Mouse (Mus musculus) liver, embryonic 16.5 days (tissue): ENCODE data around the gene Calhm2. TPM values are rescaled to one million over a fixed set of nuclear protein-coding genes. Genes with fewer than 3 reads are reported as not detected.

ENCODE experiments used
- ATAC-seq: fragments of 200-750 bp; cut with Nextera tagmentation; 2 replicates; pipeline ENCODE4 v1.8.0; 2017; ENCODE audit warnings: low read depth, mild to moderate bottlenecking, moderate number of reproducible peaks, moderate library complexity
- H3K27ac ChIP-seq: fragments of 300-500 bp; sonication (generic); 2 replicates; pipeline ENCODE4 v1.5.1; 2014; ENCODE audit warnings: mild to moderate bottlenecking, low read length
- H3K27me3 ChIP-seq: fragments of 300-500 bp; sonication (generic); 2 replicates; pipeline ENCODE4 v1.6.1; 2014; ENCODE audit warnings: low read depth, low read length, mixed read lengths; ENCODE audit not compliant: control insufficient read depth, insufficient read depth
- H3K36me3 ChIP-seq: fragments of 300-500 bp; sonication (generic); 2 replicates; pipeline ENCODE4 v1.6.1; 2014; ENCODE audit warnings: mild to moderate bottlenecking; ENCODE audit not compliant: control insufficient read depth, insufficient read depth
- H3K4me1 ChIP-seq: fragments of 300-500 bp; sonication (generic); 2 replicates; pipeline ENCODE4 v1.6.1; 2014; ENCODE audit warnings: low read depth, low read length, mixed read lengths; ENCODE audit not compliant: control insufficient read depth
- H3K4me2 ChIP-seq: fragments of 300-500 bp; sonication (generic); 2 replicates; pipeline ENCODE4 v1.6.1; 2014; ENCODE audit warnings: low read depth, low read length, mixed read lengths
- H3K4me3 ChIP-seq: fragments of 300-500 bp; sonication (generic); 2 replicates; pipeline ENCODE4 v1.5.1; 2014; ENCODE audit warnings: low read depth, mild to moderate bottlenecking, low read length
- H3K9ac ChIP-seq: fragments of 300-500 bp; sonication (generic); 2 replicates; pipeline ENCODE4 v1.6.1; 2014; ENCODE audit warnings: low read depth, low read length
- H3K9me3 ChIP-seq: fragments of 300-500 bp; sonication (generic); replicated peaks from 2 replicates; pipeline ENCODE4 v1.6.1; 2016; ENCODE audit warnings: low read length; ENCODE audit not compliant: control insufficient read depth
- WGBS: fragments of 180-500 bp; shearing (Covaris S2); extraction: QIAGEN DNeasy Blood & Tissue Kit; methylation state at CpG from one replicate; pipeline ENCODE4 v1.1.7; 2014; ENCODE audit not compliant: insufficient replicate concordance; 5-methylcytosine and 5-hydroxymethylcytosine counted together
- polyA plus RNA-seq: library from polyadenylated mRNA; unstranded; fragments of >200 nt; fragmentation: Nextera tagmentation; extraction: Ambion mirVana; gene quantifications from 2 replicates; pipeline ENCODE4 v1.2.1, GENCODE M21; 2015

The Calhm2 gene
- polyA plus RNA-seq, 1 experiment from 2014 or later: 1.9 TPM

- ATAC-seq: no peak
- H3K4me2 ChIP-seq: no peak overlapping the region
Measured at GRCm38 (mm10) chr19:47118634-47119033, 19.5 kb downstream of the Calhm2 start.

GRCm38 (mm10) chr19:47104641-47105271 lies 33.3 kb downstream of the Calhm2 start:
- Histone ChIP-seq H3K4me2 (no peak overlapping the region), H3K27me3 (no peaks in the 10 kb centered on the region), H3K27ac (no peak overlapping the region), H3K36me3 (peaks cover 68% of the 10 kb centered on the region), H3K4me3 (no peak overlapping the region), H3K4me1 (no peaks in the 10 kb centered on the region), H3K9ac (no peak overlapping the region), H3K9me3 (no peaks in the 10 kb centered on the region)
- ATAC-seq: no peak
- WGBS: 79% methylated on average over 9 of the region's 9 CpGs

More at GRCm38 (mm10) chr19:47118634-47119033, 19.5 kb downstream of the Calhm2 start:
- Histone ChIP-seq H3K27ac (no peak overlapping the region), H3K4me3 (no peak overlapping the region), H3K9me3 (no peaks in the 10 kb centered on the region), H3K27me3 (no peaks in the 10 kb centered on the region), H3K36me3 (peaks cover 16% of the 10 kb centered on the region), H3K9ac (no peak overlapping the region), H3K4me1 (no peaks in the 10 kb centered on the region)
- 71% methylated on average over 2 of the region's 2 CpGs for WGBS

GRCm38 (mm10) chr19:47101080-47101479 lies 37.0 kb downstream of the Calhm2 start:
- H3K4me2 ChIP-seq: no peak overlapping the region
- H3K27ac ChIP-seq: no peak overlapping the region
- no peak overlapping the region for H3K9ac ChIP-seq
- H3K4me1 ChIP-seq: no peaks in the 10 kb centered on the region
- H3K36me3 ChIP-seq: peaks cover 47% of the 10 kb centered on the region
- H3K27me3 ChIP-seq: no peaks in the 10 kb centered on the region
- WGBS: 60% methylated on average over 5 of the region's 5 CpGs
- no peak overlapping the region for H3K4me3 ChIP-seq
- no peak for ATAC-seq
- H3K9me3 ChIP-seq: no peaks in the 10 kb centered on the region

GRCm38 (mm10) chr19:47090550-47091156 lies 47.4 kb downstream of the Calhm2 start, which contains the start of the genes Usmg5 and Pdcd11:
TSS of gene Usmg5 (minus strand) at chr19:47090647.
TSS of gene Pdcd11 (plus strand) at chr19:47090768.
- Histone ChIP-seq H3K27ac (peak within 1 kb of the TSS; percentile 81), H3K9ac (peak within 1 kb of the TSS; percentile 98), H3K4me1 (peaks cover 16% of the 10 kb centered on the region), H3K4me3 (peak within 1 kb of the TSS; percentile 76), H3K36me3 (peaks cover 14% of the 10 kb centered on the region), H3K9me3 (no peaks in the 10 kb centered on the region), H3K4me2 (peak within 1 kb of the TSS; percentile 77), H3K27me3 (no peaks in the 10 kb centered on the region)
- under 1% methylated on average over 56 of the region's 56 CpGs for WGBS
- peak; percentile 99 for ATAC-seq

- H3K27ac ChIP-seq: peak overlapping the region; percentile 81
- peaks cover 16% of the 10 kb centered on the region for H3K4me1 ChIP-seq
- peaks cover 10% of the 10 kb centered on the region for H3K36me3 ChIP-seq
- peak overlapping the region; percentile 98 for H3K9ac ChIP-seq
- under 1% methylated on average over 36 of the region's 36 CpGs for WGBS
- no peaks in the 10 kb centered on the region for H3K27me3 ChIP-seq
- H3K4me3 ChIP-seq: peak overlapping the region; percentile 76
- peak; percentile 43 for ATAC-seq
- H3K9me3 ChIP-seq: no peaks in the 10 kb centered on the region
- H3K4me2 ChIP-seq: peak overlapping the region; percentile 71
Measured at GRCm38 (mm10) chr19:47089718-47090525, 48.2 kb downstream of the Calhm2 start.

- no peak for ATAC-seq
- Histone ChIP-seq H3K9me3 (no peaks in the 10 kb centered on the region), H3K4me2 (no peak overlapping the region), H3K9ac (no peak overlapping the region), H3K4me3 (no peak overlapping the region), H3K27ac (no peak overlapping the region), H3K4me1 (peaks cover 16% of the 10 kb centered on the region), H3K27me3 (no peaks in the 10 kb centered on the region), H3K36me3 (peaks cover 22% of the 10 kb centered on the region)
- 69% methylated on average over 3 of the region's 3 CpGs for WGBS
Measured at GRCm38 (mm10) chr19:47088226-47088625, 49.9 kb downstream of the Calhm2 start.

- H3K9me3 ChIP-seq: no peaks in the 10 kb centered on the region
- H3K36me3 ChIP-seq: peaks cover 13% of the 10 kb centered on the region
- H3K9ac ChIP-seq: peak overlapping the region; percentile 97
- no peaks in the 10 kb centered on the region for H3K27me3 ChIP-seq
- H3K4me3 ChIP-seq: peak overlapping the region; percentile 97
- 0% methylated on average over 58 of the region's 72 CpGs for WGBS
- H3K27ac ChIP-seq: peak overlapping the region; percentile 94
- peak overlapping the region; percentile 62 for H3K4me2 ChIP-seq
- H3K4me1 ChIP-seq: peaks cover 9% of the 10 kb centered on the region
- peak; percentile 97 for ATAC-seq
Measured at GRCm38 (mm10) chr19:47067924-47068611, 70.0 kb downstream of the Calhm2 start.

- peak; percentile 60 for ATAC-seq
- H3K27ac ChIP-seq: peak within 1 kb of the TSS; percentile 94
- 7% methylated on average over 49 of the region's 49 CpGs for WGBS
- H3K4me1 ChIP-seq: peaks cover 9% of the 10 kb centered on the region
- H3K9me3 ChIP-seq: no peaks in the 10 kb centered on the region
- no peaks in the 10 kb centered on the region for H3K27me3 ChIP-seq
- peak within 1 kb of the TSS; percentile 97 for H3K4me3 ChIP-seq
- peaks cover 7% of the 10 kb centered on the region for H3K36me3 ChIP-seq
- peak within 1 kb of the TSS; percentile 63 for H3K4me2 ChIP-seq
- H3K9ac ChIP-seq: peak within 1 kb of the TSS; percentile 97
Measured at GRCm38 (mm10) chr19:47067096-47067882, 70.8 kb downstream of the Calhm2 start, which contains the start of gene Taf5. TSS of gene Taf5 (plus strand) at chr19:47067746.
